Mouse (Mus musculus): ENCODE measurements at regions not wholly inside any gene's neighbourhood (a gene's known extent, or its start where the extent isn't known, plus 50 kb on each side); places are given as distances from the start of the nearest gene placed in this dataset.

GRCm38 (mm10) chr15:68811041-68811440 lies 2310.3 kb upstream of the Lrrc6 start:
- no peak for ATAC-seq (replicated peaks; ENCODE audit: low FRiP score, low TSS enrichment, poor library complexity, severe bottlenecking)

GRCm38 (mm10) chr15:68810593-68810992 lies 2309.9 kb upstream of the Lrrc6 start:
- no peak for ATAC-seq (replicated peaks; ENCODE audit: low FRiP score, low TSS enrichment, poor library complexity, severe bottlenecking)

GRCm38 (mm10) chr15:68808175-68808574 lies 2307.5 kb upstream of the Lrrc6 start:
- ATAC-seq (replicated peaks; ENCODE audit: low FRiP score, low TSS enrichment, poor library complexity, severe bottlenecking): no peak

GRCm38 (mm10) chr15:68804254-68804653 lies 2303.5 kb upstream of the Lrrc6 start:
- ATAC-seq (replicated peaks; ENCODE audit: low FRiP score, low TSS enrichment, poor library complexity, severe bottlenecking): no peak

GRCm38 (mm10) chr15:68801763-68802162 lies 2301.1 kb upstream of the Lrrc6 start:
- ATAC-seq (replicated peaks; ENCODE audit: low FRiP score, low TSS enrichment, poor library complexity, severe bottlenecking): no peak

- no peak for ATAC-seq (replicated peaks; ENCODE audit: low FRiP score, low TSS enrichment, poor library complexity, severe bottlenecking)
Observed at GRCm38 (mm10) chr15:68797406-68797805, 2296.7 kb upstream of the Lrrc6 start.

GRCm38 (mm10) chr15:68795239-68795960 lies 2294.7 kb upstream of the Lrrc6 start:
- no peak for ATAC-seq (replicated peaks; ENCODE audit: low FRiP score, low TSS enrichment, poor library complexity, severe bottlenecking)

GRCm38 (mm10) chr15:68759948-68760347 lies 2259.2 kb upstream of the Lrrc6 start:
- no peak for ATAC-seq (replicated peaks; ENCODE audit: low FRiP score, low TSS enrichment, poor library complexity, severe bottlenecking)

GRCm38 (mm10) chr15:68755255-68755654 lies 2254.5 kb upstream of the Lrrc6 start:
- ATAC-seq (replicated peaks; ENCODE audit: low FRiP score, low TSS enrichment, poor library complexity, severe bottlenecking): no peak

GRCm38 (mm10) chr15:68754834-68755233 lies 2254.1 kb upstream of the Lrrc6 start:
- ATAC-seq (replicated peaks; ENCODE audit: low FRiP score, low TSS enrichment, poor library complexity, severe bottlenecking): no peak

- no peak for ATAC-seq (replicated peaks; ENCODE audit: low FRiP score, low TSS enrichment, poor library complexity, severe bottlenecking)
Observed at GRCm38 (mm10) chr15:68739344-68739743, 2238.6 kb upstream of the Lrrc6 start.

GRCm38 (mm10) chr15:68721250-68721649 lies 2220.5 kb upstream of the Lrrc6 start:
- no peak for ATAC-seq (replicated peaks; ENCODE audit: low FRiP score, low TSS enrichment, poor library complexity, severe bottlenecking)

GRCm38 (mm10) chr15:68719486-68719885 lies 2218.8 kb upstream of the Lrrc6 start:
- ATAC-seq (replicated peaks; ENCODE audit: low FRiP score, low TSS enrichment, poor library complexity, severe bottlenecking): no peak

- ATAC-seq (replicated peaks; ENCODE audit: low FRiP score, low TSS enrichment, poor library complexity, severe bottlenecking): no peak
Observed at GRCm38 (mm10) chr15:68714337-68714736, 2213.6 kb upstream of the Lrrc6 start.

- ATAC-seq (replicated peaks; ENCODE audit: low FRiP score, low TSS enrichment, poor library complexity, severe bottlenecking): no peak
Observed at GRCm38 (mm10) chr15:68707306-68707705, 2206.6 kb upstream of the Lrrc6 start.

GRCm38 (mm10) chr15:68695041-68695650 lies 2194.4 kb upstream of the Lrrc6 start:
- no peak for ATAC-seq (replicated peaks; ENCODE audit: low FRiP score, low TSS enrichment, poor library complexity, severe bottlenecking)

- ATAC-seq (replicated peaks; ENCODE audit: low FRiP score, low TSS enrichment, poor library complexity, severe bottlenecking): no peak
Observed at GRCm38 (mm10) chr15:68667462-68667861, 2166.8 kb upstream of the Lrrc6 start.

GRCm38 (mm10) chr15:68665331-68665730 lies 2164.6 kb upstream of the Lrrc6 start:
- ATAC-seq (replicated peaks; ENCODE audit: low FRiP score, low TSS enrichment, poor library complexity, severe bottlenecking): no peak

GRCm38 (mm10) chr15:68656722-68657121 lies 2156.0 kb upstream of the Lrrc6 start:
- no peak for ATAC-seq (replicated peaks; ENCODE audit: low FRiP score, low TSS enrichment, poor library complexity, severe bottlenecking)

- ATAC-seq (replicated peaks; ENCODE audit: low FRiP score, low TSS enrichment, poor library complexity, severe bottlenecking): no peak
Observed at GRCm38 (mm10) chr15:68655046-68655445, 2154.3 kb upstream of the Lrrc6 start.

- peak; percentile 71 for ATAC-seq (replicated peaks; ENCODE audit: low FRiP score, low TSS enrichment, poor library complexity, severe bottlenecking)
Observed at GRCm38 (mm10) chr15:68650609-68651008, 2149.9 kb upstream of the Lrrc6 start.
